Comparison of ENCODE assay signal across 21 mouse cellular contexts in the genomic region with DNA sequence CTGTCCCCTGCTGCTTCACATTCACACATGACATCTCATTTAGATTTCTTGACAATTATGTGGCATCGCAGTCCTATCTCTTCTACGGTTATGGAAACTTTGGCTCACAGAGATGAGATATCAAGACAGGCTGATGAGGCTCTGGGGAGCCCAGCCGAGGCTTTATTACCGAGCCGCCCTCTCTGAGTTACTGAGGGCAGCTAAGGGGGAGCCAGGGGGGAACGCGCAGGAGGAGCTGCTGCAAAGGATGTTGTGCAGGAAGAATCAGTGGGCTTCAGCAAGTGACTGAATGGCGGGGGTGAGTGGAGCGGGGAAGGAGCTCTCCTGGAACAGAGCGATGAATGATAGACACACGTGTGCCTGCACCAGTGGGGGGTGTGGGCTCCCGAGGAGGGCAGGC.
DNase-seq lines count a peak whose midpoint lies in the region; ATAC-seq lines count a peak whose summit lies in the region.
"Had no signal": no experiment of that assay in that cellular context is flagged by ENCODE, and none has a peak within 500 bp of the region (broad histone marks: within the 10 kb centered on the region; RNA-seq: fewer than 3 reads in every experiment).

No protein-coding gene starts in this region.

- H3K27ac ChIP-seq in hindbrain, embryonic 13.5 days, result peak overlapping the region; percentile 9; the same call in 1 of the 2 replicates
- no peak overlapping the region; the same call in 1 of the 2 replicates for H3K27ac ChIP-seq in hindbrain, embryonic 12.5 days
- H3K27ac ChIP-seq in neural tube, embryonic 11.5 days (ENCODE audit: low read depth, low read length), result no peak overlapping the region
- H3K27ac ChIP-seq: limb, embryonic 12.5 days; liver, embryonic 14.5 days; stomach, postnatal 0 days had no signal

- no peak overlapping the region for H3K4me2 ChIP-seq in hindbrain, embryonic 13.5 days
- H3K4me2 ChIP-seq in hindbrain, embryonic 12.5 days (replicated peaks), result no peak overlapping the region
- no peak overlapping the region for H3K4me2 ChIP-seq in neural tube, embryonic 11.5 days (ENCODE audit: low read depth)
- H3K4me2 ChIP-seq: heart, embryonic 11.5 days; limb, embryonic 12.5 days had no signal

- peak; percentile 70 for ATAC-seq in hindbrain, embryonic 13.5 days (ENCODE audit: low FRiP score)
- ATAC-seq in hindbrain, embryonic 12.5 days (ENCODE audit: low FRiP score), result no peak
- ATAC-seq in neural tube, embryonic 11.5 days (ENCODE audit: insufficient read depth, low FRiP score, low TSS enrichment), result no peak
- ATAC-seq in inflammation-experienced regulatory T-cells, adult 6 months, result peak; percentile 30
- ATAC-seq: lung, postnatal 0 days; Patski had no signal

- H3K27me3 ChIP-seq in hindbrain, embryonic 13.5 days, result no peaks in the 10 kb centered on the region
- H3K27me3 ChIP-seq in hindbrain, embryonic 12.5 days, result no peaks in the 10 kb centered on the region
- H3K27me3 ChIP-seq in neural tube, embryonic 11.5 days (ENCODE audit: control insufficient read depth, insufficient read depth, low read length), result no peaks in the 10 kb centered on the region
- H3K27me3 ChIP-seq: limb, embryonic 12.5 days; Patski had no signal

- H3K9me3 ChIP-seq in hindbrain, embryonic 13.5 days, result no peaks in the 10 kb centered on the region
- H3K9me3 ChIP-seq in hindbrain, embryonic 12.5 days (replicated peaks), result no peaks in the 10 kb centered on the region
- no peaks in the 10 kb centered on the region for H3K9me3 ChIP-seq in neural tube, embryonic 11.5 days (ENCODE audit: control insufficient read depth, low read length)
- H3K9me3 ChIP-seq: limb, embryonic 12.5 days had no signal

- no peak overlapping the region for H3K4me3 ChIP-seq in hindbrain, embryonic 13.5 days
- no peak overlapping the region for H3K4me3 ChIP-seq in hindbrain, embryonic 12.5 days
- no peak overlapping the region for H3K4me3 ChIP-seq in neural tube, embryonic 11.5 days (ENCODE audit: low read depth, low read length)
- H3K4me3 ChIP-seq: limb, embryonic 12.5 days had no signal

- H3K4me1 ChIP-seq in hindbrain, embryonic 13.5 days (replicated peaks), result peaks cover 18% of the 10 kb centered on the region
- peaks cover 4% of the 10 kb centered on the region; the same call in 1 of the 2 replicates for H3K4me1 ChIP-seq in hindbrain, embryonic 12.5 days
- no peaks in the 10 kb centered on the region for H3K4me1 ChIP-seq in neural tube, embryonic 11.5 days (ENCODE audit: control insufficient read depth, insufficient read depth, low read length)
- H3K4me1 ChIP-seq: limb, embryonic 12.5 days had no signal

- no peak overlapping the region for H3K9ac ChIP-seq in hindbrain, embryonic 13.5 days
- no peak overlapping the region for H3K9ac ChIP-seq in hindbrain, embryonic 12.5 days
- no peak overlapping the region for H3K9ac ChIP-seq in neural tube, embryonic 11.5 days (ENCODE audit: low read length)
- H3K9ac ChIP-seq: limb, embryonic 12.5 days; liver, embryonic 14.5 days had no signal

- peak; percentile 10 for DNase-seq in neural tube, embryonic 11.5 days (ENCODE audit: low spot score)
- DNase-seq in neural tube, embryonic 10.5 days (ENCODE audit: extremely low spot score, low spot score), result no peak
- DNase-seq in cerebellum, postnatal 14 days, result no peak
- no peak for DNase-seq in ovary, postnatal 10 days (ENCODE audit: low spot score)
- DNase-seq: cerebellum, adult 9-10 months; embryo, embryonic 11 days; gastrocnemius, postnatal 36 days; heart, postnatal 36 days; kidney, adult 18-20 months; kidney, postnatal 36 days; layer of hippocampus, postnatal 36 days; thymus, postnatal 25 days had no signal

- no peaks in the 10 kb centered on the region for H3K36me3 ChIP-seq in hindbrain, embryonic 13.5 days
- no peaks in the 10 kb centered on the region for H3K36me3 ChIP-seq in hindbrain, embryonic 12.5 days
- no peaks in the 10 kb centered on the region for H3K36me3 ChIP-seq in neural tube, embryonic 11.5 days (ENCODE audit: control insufficient read depth, insufficient read depth, low read length)
- H3K36me3 ChIP-seq: limb, embryonic 12.5 days had no signal

- 43% methylated on average over 12 of the region's 12 CpGs for WGBS in hindbrain, embryonic 13.5 days
- 56% methylated on average over 12 of the region's 12 CpGs for WGBS in hindbrain, embryonic 12.5 days
- 57% methylated on average over 12 of the region's 12 CpGs for whole genome bisulfite sequencing in neural tube, embryonic 11.5 days

Comparison
In these comparisons a context has a peak if more than half of its experiments do, and no peak if none do; other contexts are left out.
1. ATAC-seq: peak in hindbrain, embryonic 13.5 days (single experiment) and inflammation-experienced regulatory T-cells, adult 6 months (single experiment); none in hindbrain, embryonic 12.5 days (single experiment) and neural tube, embryonic 11.5 days (single experiment).